Mouse (Mus musculus) thymus, postnatal 36 days (tissue): Measurements from ENCODE around the gene Rhbdf2.
"Not testable (repeated sequence)": the region's sequence is repeated elsewhere in the genome, so short reads cannot be mapped to it uniquely, and the experiment has no call there.

ENCODE experiments used
- DNase-seq, 2 experiments: peaks; one replicate each; pipeline ENCODE4 v3.0.0; 2022; ENCODE audit warnings: mixed read lengths in 2 of 2

Rhbdf2 gene

DNA sequence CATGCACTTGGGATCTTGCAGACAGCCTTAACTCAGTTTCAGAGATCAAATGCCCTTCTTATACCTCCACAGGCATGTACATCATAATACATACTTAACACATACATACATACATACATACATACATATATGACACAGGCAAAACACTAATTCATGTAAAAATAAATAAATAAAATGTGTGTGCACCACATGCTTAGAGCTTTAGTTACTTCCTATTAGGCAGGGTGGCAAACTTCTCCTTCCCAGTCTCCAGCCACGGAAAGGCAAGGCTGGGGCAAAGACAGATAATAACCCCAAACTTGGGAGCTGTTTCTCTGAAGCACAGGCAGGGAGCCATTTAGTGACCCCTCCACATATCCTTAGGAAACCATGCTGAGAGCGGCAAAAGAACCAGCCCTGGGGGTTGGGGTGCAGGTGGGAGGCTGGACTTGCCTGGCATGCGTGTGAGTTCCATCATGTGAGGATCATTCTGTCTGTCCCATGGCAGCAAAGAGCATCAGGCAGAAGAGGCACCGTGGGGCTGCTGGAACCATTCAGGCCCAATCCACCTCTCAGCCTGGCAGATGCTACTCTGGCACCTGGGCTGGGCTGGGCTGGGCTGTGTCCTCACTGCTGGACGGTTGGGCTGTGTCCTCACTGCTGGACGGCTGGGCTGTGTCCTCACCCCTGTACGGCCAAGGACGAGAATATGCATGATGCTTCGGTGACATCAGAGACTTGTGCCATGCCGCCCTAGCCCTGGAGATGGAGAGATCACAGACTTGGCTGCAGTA is at the start of gene Rhbdf2:
Rhbdf2 (minus strand) TSS at position 721 of the 773 bp plus-strand sequence.
- DNase-seq = no peak

GRCm38 (mm10) chr11:116676175-116676976 is 49.6 kb upstream of the Rhbdf2 start:
- DNase-seq = no peak

DNA sequence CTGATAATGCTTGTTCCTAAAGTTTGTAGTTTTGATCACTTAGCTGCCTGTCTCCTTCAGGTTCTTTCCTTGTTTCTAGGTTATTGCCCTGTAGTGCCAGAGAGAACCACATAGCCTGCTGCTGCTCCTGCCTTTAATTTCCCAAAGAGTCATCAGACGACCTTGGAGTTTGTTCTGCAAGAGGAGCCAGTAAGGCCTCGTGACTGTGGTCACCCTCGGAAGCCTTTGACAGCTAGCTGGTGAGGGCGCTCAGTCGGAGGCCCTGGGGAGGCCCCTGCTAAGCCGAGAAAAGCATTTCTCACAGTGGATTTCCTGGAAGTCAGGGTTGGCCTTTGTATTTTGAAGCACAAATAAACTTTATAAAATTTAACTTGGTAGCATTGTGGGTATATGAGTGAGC is 48.6 kb upstream of the Rhbdf2 start:
- not testable (repeated sequence) for DNase-seq

DNA sequence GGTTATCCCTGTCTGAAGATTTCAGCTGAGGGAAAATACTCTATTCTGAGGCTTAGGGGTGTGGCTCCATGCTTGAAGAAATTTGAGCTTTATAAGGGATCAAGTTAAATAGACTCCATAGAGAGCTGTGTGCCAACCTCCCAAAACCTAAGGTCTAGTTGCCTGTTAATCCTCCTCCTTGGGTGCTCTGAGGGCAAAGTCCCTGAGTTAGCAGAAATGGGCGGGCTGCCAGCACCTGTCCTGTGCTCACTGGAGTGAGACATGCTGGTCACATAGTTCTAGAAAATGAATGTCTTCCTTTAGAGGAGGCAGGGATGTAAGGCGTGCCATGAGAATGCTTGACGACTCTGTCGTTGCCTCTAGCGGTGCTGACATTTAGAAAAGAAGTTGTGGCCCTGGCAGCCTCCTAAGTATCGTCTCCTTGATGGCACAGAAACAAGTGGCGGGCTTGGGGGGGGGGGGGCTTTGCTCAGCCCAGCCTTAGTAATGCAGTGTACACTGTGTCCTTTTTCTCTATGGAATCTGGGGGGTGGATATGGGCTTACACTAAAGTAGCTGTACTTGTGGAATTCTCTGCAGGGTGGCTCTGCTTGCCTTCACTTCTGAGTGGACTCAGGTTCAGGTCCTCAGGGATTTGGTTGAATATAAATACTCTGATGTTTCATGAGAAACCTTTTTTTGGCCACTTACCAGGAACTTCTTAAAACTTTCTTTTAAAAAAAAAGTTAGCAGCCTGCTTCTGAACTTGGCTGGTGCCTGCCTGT is 48.0 kb upstream of the Rhbdf2 start:
- no peak for DNase-seq

- no peak for DNase-seq
Observed at GRCm38 (mm10) chr11:116673410-116673809, 46.6 kb upstream of the Rhbdf2 start.

- DNase-seq = no peak
Observed at GRCm38 (mm10) chr11:116672595-116672994, 45.8 kb upstream of the Rhbdf2 start.

- DNase-seq = no peak
Observed at GRCm38 (mm10) chr11:116671845-116672434, 45.1 kb upstream of the Rhbdf2 start.

- DNase-seq = peak; percentile 97 to 99
Observed at GRCm38 (mm10) chr11:116671112-116671844, 44.5 kb upstream of the Rhbdf2 start.

GRCm38 (mm10) chr11:116670386-116670785 is 43.6 kb upstream of the Rhbdf2 start:
- DNase-seq = no peak

- DNase-seq = no peak
Observed at GRCm38 (mm10) chr11:116669787-116670365, 43.1 kb upstream of the Rhbdf2 start.

GRCm38 (mm10) chr11:116669316-116669715 is 42.5 kb upstream of the Rhbdf2 start:
- no peak for DNase-seq

- DNase-seq = no peak
Observed at GRCm38 (mm10) chr11:116668839-116669238, 42.0 kb upstream of the Rhbdf2 start.

GRCm38 (mm10) chr11:116668381-116668825 is 41.6 kb upstream of the Rhbdf2 start:
- no peak for DNase-seq

DNA sequence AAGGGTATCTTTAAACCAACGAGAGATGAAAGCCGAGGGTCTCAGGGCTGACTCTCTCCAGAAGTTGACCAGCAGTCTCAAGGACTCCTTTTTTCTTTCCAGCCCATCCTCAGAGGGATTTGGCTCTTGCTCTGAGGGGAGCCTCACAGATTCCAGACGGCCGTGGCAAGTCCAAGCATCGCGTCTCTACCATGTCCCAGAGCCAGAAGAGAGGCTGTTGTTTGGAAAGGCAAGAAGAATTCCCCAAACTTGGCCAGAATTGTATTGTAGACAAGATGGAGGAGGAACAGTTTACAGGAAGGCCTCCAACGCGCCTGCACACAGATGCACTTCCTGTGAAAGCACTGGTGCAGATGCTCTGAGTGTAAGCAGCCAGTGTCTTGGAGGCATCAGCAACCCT is 41.1 kb upstream of the Rhbdf2 start:
- DNase-seq = no peak

DNA sequence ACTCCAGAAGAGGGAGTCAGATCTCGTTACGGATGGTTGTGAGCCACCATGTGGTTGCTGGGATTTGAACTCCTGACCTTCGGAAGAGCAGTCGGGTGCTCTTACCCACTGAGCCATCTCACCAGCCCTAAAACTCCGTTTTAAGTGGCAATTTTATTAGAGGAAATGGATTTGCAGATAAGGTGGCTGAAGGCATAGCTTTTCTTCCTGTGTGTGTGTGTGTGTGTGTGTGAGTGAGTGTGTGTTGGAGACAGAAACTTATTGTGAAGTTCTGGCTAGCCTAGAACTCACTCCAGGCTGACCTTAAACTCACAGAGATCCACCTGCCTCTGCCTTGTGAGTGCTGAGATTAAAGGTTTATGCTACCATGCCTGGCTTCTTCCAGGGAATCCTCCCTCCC is 40.2 kb upstream of the Rhbdf2 start:
- not testable (repeated sequence) for DNase-seq

DNA sequence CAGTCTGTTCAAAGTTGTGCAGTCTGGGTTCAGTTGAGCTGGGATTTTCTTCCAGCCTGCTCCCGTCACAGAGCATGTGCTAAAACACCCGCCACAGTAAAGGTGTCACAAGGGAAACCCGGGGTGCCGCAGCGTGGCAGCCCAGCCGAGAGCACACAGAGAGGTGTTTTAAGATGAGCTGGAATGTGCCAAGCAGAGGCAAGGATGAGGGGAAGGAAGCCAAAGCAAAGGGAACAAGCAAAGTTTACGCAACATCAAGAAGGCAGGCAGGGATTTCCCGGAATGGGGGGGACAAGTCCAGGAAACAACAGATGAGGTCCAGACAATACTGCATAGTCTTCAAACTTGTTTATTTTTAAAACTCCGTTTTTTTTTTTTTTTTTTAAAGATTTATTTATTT is 39.7 kb upstream of the Rhbdf2 start:
- DNase-seq = no peak

GRCm38 (mm10) chr11:116665289-116665688 is 38.5 kb upstream of the Rhbdf2 start:
- no peak for DNase-seq

DNA sequence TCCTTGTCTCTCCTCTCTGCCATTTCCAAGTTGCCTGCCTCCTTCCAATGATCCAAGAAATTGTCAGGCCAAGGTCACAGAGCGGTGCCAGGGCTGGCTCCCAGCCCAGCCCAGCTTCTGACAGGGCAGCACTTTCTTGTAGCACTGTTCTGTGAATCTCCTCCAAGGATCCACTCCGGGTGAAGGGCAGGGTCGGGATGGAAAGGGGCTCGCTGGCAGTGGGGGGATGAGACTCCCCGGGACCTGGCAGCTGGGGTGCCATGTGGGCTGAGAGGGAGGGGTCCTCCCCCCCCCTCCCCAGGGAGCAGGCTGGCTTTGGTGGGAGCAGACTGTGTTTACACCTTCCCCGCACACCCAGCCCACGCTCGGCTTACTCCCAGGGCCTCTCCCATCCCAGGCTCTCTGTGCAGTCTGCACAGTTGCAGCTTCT is 35.1 kb upstream of the Rhbdf2 start:
- DNase-seq = no peak

DNA sequence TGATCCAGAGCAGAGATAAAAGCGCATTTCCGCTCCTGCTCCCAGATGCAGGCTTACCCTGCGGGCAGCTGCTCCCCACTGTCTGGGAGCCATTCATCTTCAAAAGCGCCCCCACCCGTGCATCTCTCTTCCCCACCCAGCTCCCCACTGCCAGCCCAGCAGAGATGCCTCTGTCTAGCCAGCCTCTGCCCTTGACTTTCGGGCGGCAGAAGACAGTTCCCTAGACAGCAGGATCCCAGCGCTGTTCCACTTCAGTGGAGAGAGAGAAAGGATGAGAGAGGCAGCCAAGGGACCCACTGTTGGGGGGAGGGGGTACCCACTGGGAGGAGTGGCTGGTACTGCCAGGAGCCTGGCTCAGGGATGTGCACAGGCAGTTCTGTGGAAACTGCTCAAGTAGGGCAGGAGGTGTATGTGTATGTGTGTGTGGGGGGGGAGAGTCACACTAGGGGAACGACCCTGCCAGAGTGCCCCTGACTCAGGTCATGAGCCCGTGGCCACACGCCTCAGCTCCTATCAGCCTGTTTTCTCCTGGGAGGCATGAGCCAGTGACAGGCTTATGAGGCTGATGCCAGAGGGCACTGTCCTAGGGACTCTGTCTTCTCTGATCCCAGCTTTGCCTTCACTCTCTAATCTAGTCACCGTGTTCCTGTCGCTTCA is 34.6 kb upstream of the Rhbdf2 start:
- DNase-seq = no peak

GRCm38 (mm10) chr11:116660181-116660580 is 33.4 kb upstream of the Rhbdf2 start:
- no peak for DNase-seq

GRCm38 (mm10) chr11:116659027-116659621 is 32.3 kb upstream of the Rhbdf2 start:
- DNase-seq = no peak
